Mouse (Mus musculus) limb, embryonic 10.5 days (tissue): ENCODE measurements around the gene Mup5. TPM values are rescaled to one million over a fixed set of nuclear protein-coding genes. Genes with fewer than 3 reads are reported as not detected.
"Not testable (repeated sequence)": the region's sequence is repeated elsewhere in the genome, so short reads cannot be mapped to it uniquely, and the experiment has no call there.

ENCODE experiments used
- DNase-seq: peaks from one replicate; pipeline ENCODE4 v3.0.0-alpha.2; 2017; ENCODE audit warnings: low spot score
- H3K27ac ChIP-seq: fragments of 300-500 bp; sonication (generic); 2 replicates; pipeline ENCODE4 v1.5.1; 2016; ENCODE audit warnings: mild to moderate bottlenecking
- H3K27me3 ChIP-seq: fragments of 300-500 bp; sonication (generic); 2 replicates; pipeline ENCODE4 v1.6.1; 2016; ENCODE audit warnings: low read depth, mild to moderate bottlenecking; ENCODE audit not compliant: poor library complexity, severe bottlenecking
- H3K36me3 ChIP-seq: fragments of 300-500 bp; sonication (generic); 2 replicates; pipeline ENCODE4 v1.6.1; 2016; ENCODE audit warnings: mild to moderate bottlenecking, moderate library complexity
- H3K4me1 ChIP-seq: fragments of 300-500 bp; sonication (generic); 2 replicates; pipeline ENCODE4 v1.6.1; 2016
- H3K4me3 ChIP-seq: fragments of 300-500 bp; sonication (generic); 2 replicates; pipeline ENCODE4 v1.5.1; 2016; ENCODE audit warnings: mild to moderate bottlenecking, moderate library complexity
- H3K9me3 ChIP-seq: fragments of 300-500 bp; sonication (generic); replicated peaks from 2 replicates; pipeline ENCODE4 v1.6.1; 2016; ENCODE audit warnings: mild to moderate bottlenecking
- WGBS: fragments of 180-500 bp; shearing (Covaris S2); methylation state at CpG from one replicate; pipeline ENCODE4 v1.1.7; 2016; 5-methylcytosine and 5-hydroxymethylcytosine counted together
- polyA plus RNA-seq: library from polyadenylated mRNA; unstranded; fragments of >200 nt; fragmentation: Nextera tagmentation; extraction: Ambion mirVana; gene quantifications from 2 replicates; pipeline ENCODE4 v1.2.1, GENCODE M21; 2016

The Mup5 gene
- not detected in 2 replicates for polyA plus RNA-seq

DNA sequence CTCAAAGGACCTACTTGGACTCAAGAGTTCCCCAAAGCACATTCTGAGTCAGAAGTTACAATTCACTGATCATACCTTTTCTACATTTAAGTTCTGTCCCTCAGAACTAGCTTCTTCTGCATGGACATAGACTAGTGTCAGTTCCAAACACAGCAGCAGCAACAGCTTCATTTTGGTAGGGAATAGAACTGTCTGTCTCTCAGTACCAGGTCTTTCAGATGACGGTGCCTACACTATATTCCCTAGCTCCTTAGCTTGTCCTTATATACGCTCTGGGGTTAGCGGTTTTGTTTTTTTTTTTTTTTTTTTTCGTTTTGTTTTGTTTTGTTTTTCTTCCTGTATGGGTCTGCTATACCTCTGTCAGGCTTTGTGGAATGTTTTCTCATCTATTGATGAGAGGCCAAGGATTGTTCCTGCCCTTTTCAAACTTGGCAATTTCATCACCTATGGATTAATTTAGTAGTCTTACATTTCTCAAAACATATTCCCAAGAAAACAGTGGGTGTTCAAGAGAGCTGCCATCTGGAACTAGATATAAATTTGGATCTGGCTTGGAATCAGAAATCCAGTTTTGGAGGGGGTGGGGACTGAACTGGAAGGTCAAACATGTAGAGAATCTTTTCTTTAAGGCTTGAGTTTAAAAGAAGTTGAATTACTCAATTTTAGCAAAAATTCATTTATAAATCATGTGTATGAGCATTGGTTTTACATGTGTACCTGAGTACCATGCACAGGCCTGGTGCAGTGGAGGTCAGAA, at the start of gene Mup5:
Mup5 (minus strand) TSS at position 282 of the 757 bp plus-strand sequence.
- Histone ChIP-seq H3K27me3 (no peaks in the 10 kb centered on the region), H3K4me1 (peaks cover 5% of the 10 kb centered on the region; the same call in 1 of the 2 replicates), H3K9me3 (no peaks in the 10 kb centered on the region), H3K27ac (no peak within 1 kb of the TSS), H3K36me3 (no peaks in the 10 kb centered on the region), H3K4me3 (no peak within 1 kb of the TSS)
- no peak for DNase-seq
- WGBS: 82% methylated on average over 4 of the region's 4 CpGs

DNA sequence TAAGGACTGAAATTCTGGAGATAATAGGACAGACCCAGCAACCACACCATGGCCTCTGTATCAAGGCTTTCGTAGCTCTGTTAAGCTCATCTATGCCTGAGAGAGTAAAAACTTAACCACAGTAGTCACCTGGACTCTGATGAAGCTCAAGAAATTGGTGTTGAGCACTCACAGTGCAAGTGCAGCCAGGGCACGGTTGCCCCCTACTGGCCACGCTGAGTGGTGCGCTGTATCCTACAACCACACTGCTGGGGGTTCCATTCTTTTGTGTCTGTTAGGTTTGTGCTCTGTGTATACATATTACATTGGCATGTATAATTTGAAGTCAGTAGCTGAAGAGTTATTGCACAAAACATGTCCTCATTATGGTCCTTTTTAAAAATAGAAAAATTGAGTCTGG, 23.1 kb upstream of the Mup5 start:
- Histone ChIP-seq H3K9me3 (no peaks in the 10 kb centered on the region; the same call in 1 of the 2 replicates), H3K27ac (no peak overlapping the region), H3K4me1 (no peaks in the 10 kb centered on the region), H3K4me3 (no peak overlapping the region), H3K27me3 (no peaks in the 10 kb centered on the region), H3K36me3 (no peaks in the 10 kb centered on the region)
- DNase-seq: peak; percentile 37
- 44% methylated on average over 4 of the region's 4 CpGs for WGBS

DNA sequence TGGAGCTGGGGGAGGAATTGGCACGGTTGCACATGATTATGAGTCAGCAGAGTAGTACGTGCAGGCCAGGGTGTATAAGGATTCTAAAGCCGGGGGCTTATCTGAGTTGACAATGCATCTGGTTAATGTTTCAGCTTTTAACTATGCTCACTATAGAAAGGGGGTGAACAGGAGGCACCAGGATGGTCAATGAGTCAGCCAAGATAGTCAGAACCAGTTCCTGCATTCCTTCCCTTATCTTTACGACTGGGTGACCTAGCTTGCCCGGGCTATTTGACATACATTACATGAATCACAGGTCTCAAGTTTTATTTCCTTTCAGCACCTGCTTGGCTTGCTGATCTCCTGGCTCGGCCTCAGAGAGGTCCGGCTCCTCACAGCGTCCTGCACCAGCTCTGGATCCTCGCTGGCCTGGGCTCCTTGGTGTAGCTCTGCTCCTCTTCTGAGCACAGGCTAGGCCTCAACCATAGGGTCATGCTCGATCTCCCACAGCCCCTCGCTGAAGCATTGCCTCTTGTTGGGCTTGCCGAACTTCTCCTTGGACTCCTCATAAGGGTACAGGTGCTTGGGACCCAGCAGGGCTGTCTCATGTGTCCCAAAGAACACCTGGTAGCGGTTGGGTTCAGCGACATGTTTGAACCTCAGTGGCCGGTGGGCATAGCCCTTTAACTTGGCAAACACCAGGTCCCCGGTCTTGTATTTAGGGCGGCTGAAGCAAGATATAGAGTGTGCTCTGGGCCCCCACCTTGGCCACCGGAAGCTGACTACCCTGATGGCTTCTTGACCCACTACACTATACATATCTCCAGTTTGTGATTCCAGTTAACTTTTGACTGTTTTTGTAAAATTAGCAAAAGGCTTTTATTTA, 21.0 kb upstream of the Mup5 start:
- H3K27ac ChIP-seq: no peak overlapping the region
- H3K27me3 ChIP-seq: no peaks in the 10 kb centered on the region
- H3K4me3 ChIP-seq: no peak overlapping the region
- no peaks in the 10 kb centered on the region; the same call in 1 of the 2 replicates for H3K9me3 ChIP-seq
- 86% methylated on average over 18 of the region's 18 CpGs for WGBS
- no peaks in the 10 kb centered on the region for H3K36me3 ChIP-seq
- DNase-seq: no peak
- no peaks in the 10 kb centered on the region for H3K4me1 ChIP-seq

DNA sequence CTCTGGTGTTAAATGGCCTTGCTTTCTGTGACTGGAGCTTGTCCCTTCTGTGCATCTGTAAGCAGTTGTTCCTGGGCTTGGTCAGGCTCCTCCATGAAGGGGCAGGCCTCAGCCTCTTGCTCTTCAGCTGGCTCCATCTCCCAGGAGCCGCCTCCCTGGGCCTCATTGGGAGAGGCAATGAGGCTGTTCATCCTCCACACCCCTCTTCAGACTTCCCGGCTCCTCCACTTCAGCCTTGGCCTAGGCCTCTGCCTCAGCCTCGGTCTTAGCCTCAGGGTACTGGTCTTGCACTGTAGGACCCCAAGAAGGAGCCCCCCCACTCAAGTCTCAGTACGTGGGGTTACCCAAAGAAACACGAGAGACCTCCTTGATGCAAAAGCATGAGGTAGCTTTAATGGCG, 20.3 kb upstream of the Mup5 start:
- no peaks in the 10 kb centered on the region; the same call in 1 of the 2 replicates for H3K9me3 ChIP-seq
- no peak overlapping the region for H3K4me3 ChIP-seq
- H3K4me1 ChIP-seq: no peaks in the 10 kb centered on the region
- WGBS: 92% methylated on average over 6 of the region's 6 CpGs
- H3K36me3 ChIP-seq: no peaks in the 10 kb centered on the region
- no peak for DNase-seq
- no peaks in the 10 kb centered on the region for H3K27me3 ChIP-seq
- no peak overlapping the region for H3K27ac ChIP-seq

DNA sequence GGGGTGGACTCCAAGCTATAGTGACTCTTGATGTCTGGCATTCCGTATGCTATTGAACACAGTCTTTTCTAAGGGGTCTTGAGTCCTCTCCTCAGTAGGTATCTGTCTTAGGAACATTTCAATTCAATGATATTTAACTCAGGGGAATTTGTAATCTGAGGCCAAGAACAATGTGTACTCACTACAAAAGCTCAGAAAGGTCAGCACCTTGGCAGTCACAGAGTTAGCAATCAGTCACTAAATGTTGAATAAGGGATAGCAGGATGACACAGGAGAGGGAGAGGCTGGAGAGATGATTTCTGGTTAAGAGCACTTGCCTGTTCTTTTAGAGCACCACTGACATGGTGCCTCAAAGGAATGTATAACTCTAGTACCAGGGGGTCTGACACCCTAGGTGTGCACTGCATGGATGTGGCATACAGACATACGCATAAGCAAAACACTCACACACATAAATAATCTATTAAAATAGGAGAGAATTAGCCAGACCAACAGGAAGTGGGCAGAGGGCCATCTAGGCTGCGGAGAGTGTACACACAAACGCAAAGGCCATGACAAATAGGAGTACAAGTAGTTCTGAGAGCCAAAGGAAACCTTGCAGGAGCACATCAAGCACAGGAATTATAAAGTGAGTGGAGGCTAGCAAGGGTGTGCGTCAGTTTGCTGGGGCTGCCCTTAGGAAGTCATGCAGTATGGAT, 9.9 kb upstream of the Mup5 start:
- whole genome bisulfite sequencing: 92% methylated on average over 5 of the region's 5 CpGs
- DNase-seq: no peak
- H3K9me3 ChIP-seq: no peaks in the 10 kb centered on the region
- H3K4me1 ChIP-seq: peaks cover 5% of the 10 kb centered on the region; the same call in 1 of the 2 replicates
- H3K4me3 ChIP-seq: no peak overlapping the region
- no peaks in the 10 kb centered on the region for H3K36me3 ChIP-seq
- H3K27me3 ChIP-seq: no peaks in the 10 kb centered on the region
- no peak overlapping the region for H3K27ac ChIP-seq

DNA sequence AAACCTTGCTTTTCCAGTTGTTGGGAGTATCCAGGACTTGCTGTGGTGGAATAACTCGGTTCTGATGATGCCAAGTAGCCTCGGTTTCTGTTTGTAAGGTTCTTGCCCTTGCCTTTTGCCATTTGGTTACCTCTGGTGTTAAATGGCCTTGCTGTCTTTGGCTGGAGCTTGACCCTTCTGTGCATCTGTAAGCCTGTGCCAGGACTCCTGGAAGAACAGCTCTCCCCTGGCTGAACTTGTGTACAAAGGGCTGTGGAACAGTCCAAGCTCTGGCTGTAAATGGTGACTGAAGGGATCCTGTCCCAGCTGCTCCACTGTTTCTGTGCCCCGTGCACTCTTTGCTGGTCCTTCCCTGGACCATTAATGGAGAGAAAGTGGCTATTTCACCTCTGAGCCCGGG, 5.8 kb downstream of the Mup5 start:
- H3K4me1 ChIP-seq: no peaks in the 10 kb centered on the region
- DNase-seq: no peak
- H3K9me3 ChIP-seq: no peaks in the 10 kb centered on the region
- no peak overlapping the region for H3K27ac ChIP-seq
- H3K36me3 ChIP-seq: no peaks in the 10 kb centered on the region
- 77% methylated on average over 4 of the region's 4 CpGs for WGBS
- H3K27me3 ChIP-seq: no peaks in the 10 kb centered on the region
- no peak overlapping the region for H3K4me3 ChIP-seq

DNA sequence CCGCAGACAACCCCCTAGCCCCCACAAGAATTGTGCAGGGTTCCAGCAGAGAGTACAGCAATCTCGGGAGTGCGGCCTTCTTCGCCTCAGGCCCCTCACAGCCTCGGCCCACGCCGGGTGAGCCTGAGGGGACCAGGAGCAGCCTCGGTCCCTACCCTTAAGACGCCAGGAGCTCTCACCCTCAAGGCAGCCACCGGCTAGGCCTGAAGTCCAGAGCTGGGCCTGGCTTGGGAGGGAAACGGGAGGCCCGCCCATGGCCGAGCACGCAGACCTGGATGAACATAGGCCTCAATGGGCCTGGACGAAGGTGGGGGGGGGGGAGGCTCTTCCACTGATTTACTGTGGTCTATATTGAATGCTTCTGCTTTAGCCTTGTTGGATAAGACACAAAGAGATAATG, 11.8 kb downstream of the Mup5 start:
- no peak overlapping the region for H3K27ac ChIP-seq
- H3K9me3 ChIP-seq: peaks cover 3% of the 10 kb centered on the region; the same call in 1 of the 2 replicates
- H3K36me3 ChIP-seq: no peaks in the 10 kb centered on the region
- H3K27me3 ChIP-seq: no peaks in the 10 kb centered on the region
- no peak overlapping the region for H3K4me3 ChIP-seq
- no peaks in the 10 kb centered on the region for H3K4me1 ChIP-seq
- DNase-seq: no peak
- 94% methylated on average over 15 of the region's 15 CpGs for WGBS

DNA sequence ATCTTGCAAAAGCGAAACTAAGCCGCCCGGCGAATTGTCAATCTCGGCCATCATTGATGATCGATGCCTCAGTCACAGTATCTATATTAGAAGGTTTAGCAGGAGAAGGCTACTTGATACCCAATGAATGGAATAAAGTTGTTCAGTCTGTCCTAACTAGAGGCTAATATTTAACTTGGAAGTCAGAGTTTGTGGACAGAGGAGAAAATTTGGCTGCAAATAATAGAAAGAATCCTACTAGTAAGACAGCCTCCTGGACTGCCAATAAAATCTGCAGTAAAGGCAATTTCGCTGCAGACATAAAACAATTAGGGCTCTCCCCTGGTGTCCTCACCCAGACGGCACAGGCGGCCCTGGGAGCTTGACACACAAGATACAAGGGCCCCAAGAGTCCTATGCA, 12.5 kb downstream of the Mup5 start:
- not testable (repeated sequence) for H3K9me3 ChIP-seq, H3K4me1 ChIP-seq, DNase-seq, H3K4me3 ChIP-seq, H3K36me3 ChIP-seq, H3K27me3 ChIP-seq, H3K27ac ChIP-seq
- WGBS: 88% methylated on average over 9 of the region's 9 CpGs

DNA sequence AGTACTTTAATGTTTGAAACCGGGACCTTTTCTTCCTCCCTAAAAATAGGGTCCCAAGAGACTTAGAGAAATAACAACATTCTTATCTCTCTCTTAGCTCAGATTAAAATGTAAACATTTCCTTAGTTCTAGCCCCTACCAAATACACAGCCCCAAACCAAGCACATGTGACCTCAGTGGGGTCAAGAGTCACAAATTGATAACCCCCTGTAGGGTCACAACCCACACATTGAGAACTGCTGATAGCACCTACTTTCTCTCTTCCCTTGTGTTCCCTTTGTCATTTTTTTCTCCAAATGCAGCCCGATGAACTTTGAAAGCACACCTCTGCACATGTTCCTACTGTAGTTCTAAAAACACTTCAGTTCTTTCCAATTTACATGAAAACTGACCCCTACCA, 19.4 kb downstream of the Mup5 start:
- 82% methylated on average over 2 of the region's 2 CpGs for WGBS
- no peak for DNase-seq
- Histone ChIP-seq H3K9me3 (no peaks in the 10 kb centered on the region), H3K27ac (no peak overlapping the region), H3K27me3 (no peaks in the 10 kb centered on the region), H3K4me3 (no peak overlapping the region), H3K4me1 (no peaks in the 10 kb centered on the region), H3K36me3 (no peaks in the 10 kb centered on the region)

DNA sequence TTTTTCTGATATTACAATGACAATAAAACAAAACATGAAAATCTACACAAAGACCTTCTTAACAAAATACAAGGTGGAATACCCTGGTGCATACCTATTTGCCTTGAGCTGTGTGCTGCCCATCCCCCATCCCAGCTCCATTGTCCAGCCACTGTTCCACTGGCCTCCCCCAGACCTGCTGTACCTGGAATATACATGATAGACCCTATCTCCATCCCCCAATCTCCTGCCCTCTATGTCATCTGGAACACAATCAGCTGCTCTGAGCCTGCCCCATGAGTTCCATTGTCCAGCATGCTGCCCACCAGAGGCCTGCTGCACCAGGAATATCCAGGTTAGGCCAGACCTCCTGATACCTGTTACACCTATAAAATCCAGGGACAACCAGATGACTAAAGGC, 21.6 kb downstream of the Mup5 start:
- Histone ChIP-seq H3K4me3 (no peak overlapping the region), H3K9me3 (no peaks in the 10 kb centered on the region; the same call in 1 of the 2 replicates), H3K27me3 (no peaks in the 10 kb centered on the region), H3K36me3 (no peaks in the 10 kb centered on the region), H3K27ac (no peak overlapping the region), H3K4me1 (no peaks in the 10 kb centered on the region)
- DNase-seq: no peak

DNA sequence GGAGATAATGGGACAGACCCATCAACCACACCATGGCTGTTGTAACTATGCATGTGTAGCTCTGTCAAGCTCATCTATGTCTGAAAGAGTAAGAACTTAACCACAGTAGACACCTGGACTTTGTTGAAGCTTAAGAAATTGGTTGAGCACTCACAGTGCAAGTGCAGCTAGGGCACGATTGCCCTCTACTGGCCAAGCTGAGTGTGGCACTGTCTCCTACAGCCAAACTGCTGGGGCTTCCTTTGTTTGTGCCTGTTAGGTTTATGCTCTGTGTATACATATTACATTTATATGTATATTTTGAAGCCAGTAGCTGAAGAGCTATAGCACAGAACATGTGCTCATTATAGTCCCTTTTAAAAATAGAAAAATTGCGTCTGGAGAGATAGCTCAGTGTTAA, 23.8 kb downstream of the Mup5 start:
- 20% methylated on average over 2 of the region's 2 CpGs for WGBS

DNA sequence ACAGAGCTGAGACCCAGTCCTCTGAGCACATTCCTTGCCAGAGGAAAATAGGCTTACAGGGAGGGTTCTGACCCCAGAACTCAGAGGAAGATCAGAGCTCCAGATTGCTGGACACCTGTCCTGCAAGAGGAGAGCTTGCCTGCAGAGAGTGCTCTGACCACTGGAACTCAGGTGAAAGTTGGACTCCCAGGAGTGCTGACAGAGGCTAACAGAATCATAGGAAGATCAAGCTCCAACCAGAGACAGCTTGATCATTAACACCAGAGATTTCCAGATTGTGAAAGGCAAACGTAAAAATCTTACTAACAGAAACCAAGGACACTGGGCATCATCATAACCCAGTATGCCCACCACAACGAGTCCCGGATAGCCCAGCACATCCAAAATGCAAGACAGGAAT, 26.1 kb downstream of the Mup5 start:
- not testable (repeated sequence) for H3K27me3 ChIP-seq, DNase-seq, H3K36me3 ChIP-seq, H3K27ac ChIP-seq, H3K4me1 ChIP-seq, H3K4me3 ChIP-seq, H3K9me3 ChIP-seq
- 91% methylated on average over 3 of the region's 3 CpGs for WGBS

More for the DNA sequence above, 23.8 kb downstream of the Mup5 start:
- DNase-seq: peak; percentile 46
- H3K36me3 ChIP-seq, H3K4me1 ChIP-seq, H3K4me3 ChIP-seq, H3K27ac ChIP-seq, H3K27me3 ChIP-seq, H3K9me3 ChIP-seq: not testable (repeated sequence)

DNA sequence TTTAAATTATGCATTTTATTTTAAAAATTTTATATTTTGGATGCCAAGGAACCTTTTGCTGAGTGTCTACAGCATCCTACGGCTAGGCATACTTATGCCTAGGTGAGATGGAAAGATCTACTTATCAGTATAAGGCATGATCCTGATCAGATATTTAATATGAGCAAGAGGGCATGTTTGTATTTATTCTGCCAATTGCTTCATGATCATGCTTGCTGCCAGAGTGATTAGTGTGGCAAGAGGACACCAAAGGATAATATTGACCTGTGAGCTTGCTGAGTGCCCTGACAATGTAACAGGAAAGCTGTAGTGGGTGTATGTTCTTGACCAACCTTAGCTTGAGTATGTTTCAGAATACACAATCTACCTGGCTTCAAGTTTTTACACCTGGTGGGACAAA, 45.3 kb downstream of the Mup5 start:
- H3K27ac ChIP-seq, H3K9me3 ChIP-seq, H3K4me1 ChIP-seq, H3K36me3 ChIP-seq, H3K27me3 ChIP-seq, H3K4me3 ChIP-seq, DNase-seq: not testable (repeated sequence)
- 94% methylated on average over 1 of the region's 1 CpGs for WGBS
